Mouse (Mus musculus) G1E (cell line): ENCODE measurements around the gene Adh7. TPM values are rescaled to one million over a fixed set of nuclear protein-coding genes. Genes with fewer than 3 reads are reported as not detected.

Experiments used
- ATAC-seq: 2 replicates; pipeline ENCODE4 v1.8.0; 2016; ENCODE audit warnings: mild to moderate bottlenecking; ENCODE audit not compliant: insufficient number of reproducible peaks, poor library complexity, low FRiP score, severe bottlenecking; ENCODE audit errors: extremely low read depth
- DNase-seq: peaks from one replicate; pipeline ENCODE4 v3.0.0; 2012; ENCODE audit warnings: low spot score
- H3K27me3 ChIP-seq: 2 replicates; pipeline ENCODE4 v1.6.1; 2012; ENCODE audit warnings: mild to moderate bottlenecking, low read length, inconsistent platforms; ENCODE audit not compliant: insufficient read depth
- H3K36me3 ChIP-seq: replicated peaks from 2 replicates; pipeline ENCODE3; 2012; ENCODE audit warnings: mild to moderate bottlenecking, inconsistent platforms
- H3K4me1 ChIP-seq: 2 replicates; pipeline ENCODE4 v1.6.1; 2012; ENCODE audit warnings: low read depth, low read length, inconsistent platforms, mixed read lengths; ENCODE audit not compliant: insufficient read depth
- H3K4me3 ChIP-seq: 2 replicates; pipeline ENCODE4 v1.5.1; 2012; ENCODE audit warnings: low read depth, mild to moderate bottlenecking, inconsistent platforms, low read length, moderate library complexity, mixed read lengths
- H3K9me3 ChIP-seq: replicated peaks from 2 replicates; pipeline ENCODE4 v1.6.1; 2012; ENCODE audit warnings: inconsistent platforms
- CTCF ChIP-seq: IDR thresholded peaks from 2 replicates; pipeline ENCODE4 v1.5.1; 2012; ENCODE audit warnings: low read depth, low read length, inconsistent platforms, mixed read lengths
- GATA1 ChIP-seq: IDR thresholded peaks from 2 replicates; pipeline ENCODE4 v1.6.1; 2012; ENCODE audit warnings: borderline replicate concordance, low read length, inconsistent platforms, mixed read lengths
- GATA2 ChIP-seq: IDR thresholded peaks from 2 replicates; pipeline ENCODE4 v1.6.1; 2012; ENCODE audit warnings: low read depth, low read length, inconsistent platforms, borderline replicate concordance
- POLR2AphosphoS5 ChIP-seq: IDR thresholded peaks from 2 replicates; pipeline ENCODE4 v1.6.1; 2012; ENCODE audit warnings: low read depth, low read length, inconsistent platforms; ENCODE audit not compliant: insufficient replicate concordance
- TAL1 ChIP-seq: conservative IDR thresholded peaks from 2 replicates; pipeline ENCODE4 v1.6.1; 2012; ENCODE audit warnings: low read depth, low read length, inconsistent platforms, mixed read lengths
- polyA plus RNA-seq: library from polyadenylated mRNA; stranded (reverse); fragments of >175 nt; gene quantifications from 2 replicates; pipeline ENCODE4 v1.2.3, GENCODE M21; 2012
- total RNA-seq, 2 experiments: library from RNA; stranded (forward) in 1 of 2; stranded (reverse) in 1 of 2; fragments of 200-1000 nt in 1 of 2; fragments of >200 nt in 1 of 2; fragmentation: Nextera tagmentation in 1 of 2; gene quantifications; 2 replicates each; pipeline ENCODE4 v1.2.3; 2014 to 2017

Adh7 gene
- total and polyA plus RNA-seq, 3 experiments = 0.05 TPM; not detected in 2

DNA sequence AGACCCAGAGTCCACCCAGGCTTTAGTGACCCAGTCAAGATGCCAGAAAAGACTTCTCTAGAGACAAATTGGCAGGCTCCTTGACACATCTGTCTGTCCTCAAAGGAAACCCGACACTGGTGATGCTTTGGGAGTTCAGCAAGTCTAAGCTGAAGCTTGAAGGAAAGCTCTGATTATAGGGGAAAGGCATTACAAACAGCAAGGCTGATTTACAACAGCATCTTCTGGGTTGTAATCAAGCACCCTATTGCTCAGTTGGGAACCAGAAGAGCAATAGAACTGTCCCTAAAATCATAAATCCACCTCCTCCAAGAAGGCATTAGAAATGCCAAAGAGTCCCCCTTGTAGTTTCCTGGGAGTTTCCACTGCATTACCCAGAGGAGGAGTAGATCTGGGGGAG lies 52.9 kb downstream of the Adh7 start:
- no peaks in the 10 kb centered on the region for H3K4me1 ChIP-seq
- no peaks in the 10 kb centered on the region for H3K9me3 ChIP-seq
- peaks cover 9% of the 10 kb centered on the region for H3K27me3 ChIP-seq
- TF ChIP-seq CTCF = no peak
- TF ChIP-seq TAL1 = no peak
- TF ChIP-seq GATA1 = no peak
- H3K36me3 ChIP-seq = no peaks in the 10 kb centered on the region
- no peak overlapping the region for H3K4me3 ChIP-seq
- ATAC-seq = no peak
- no peak for DNase-seq

DNA sequence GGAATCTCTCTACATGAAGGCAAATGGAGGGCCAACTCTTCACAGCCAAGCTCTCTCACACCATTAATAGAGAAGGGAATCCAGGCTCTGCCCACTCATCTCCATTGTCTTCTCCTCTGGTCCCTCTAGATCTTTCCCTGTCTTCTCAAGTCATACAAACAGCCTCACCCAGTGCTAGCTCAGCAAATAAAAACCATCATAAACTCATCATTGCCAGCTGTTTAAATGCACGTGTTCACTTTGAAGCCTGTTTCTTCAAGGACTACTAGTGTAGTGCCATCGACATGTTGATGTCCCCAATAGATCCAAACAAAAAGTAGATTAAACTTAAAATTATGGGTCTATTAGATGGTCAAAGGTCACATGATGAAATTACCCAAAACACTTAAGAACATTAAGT lies 53.7 kb downstream of the Adh7 start:
- no peaks in the 10 kb centered on the region for H3K36me3 ChIP-seq
- TF ChIP-seq POLR2AphosphoS5 (no peak), TAL1 (no peak), GATA2 (no peak), GATA1 (no peak), CTCF (no peak)
- H3K9me3 ChIP-seq = no peaks in the 10 kb centered on the region
- H3K4me1 ChIP-seq = no peaks in the 10 kb centered on the region
- ATAC-seq (no peak), DNase-seq (no peak)
- peaks cover 6% of the 10 kb centered on the region; the same call in 1 of the 2 replicates for H3K27me3 ChIP-seq
- no peak overlapping the region for H3K4me3 ChIP-seq

DNA sequence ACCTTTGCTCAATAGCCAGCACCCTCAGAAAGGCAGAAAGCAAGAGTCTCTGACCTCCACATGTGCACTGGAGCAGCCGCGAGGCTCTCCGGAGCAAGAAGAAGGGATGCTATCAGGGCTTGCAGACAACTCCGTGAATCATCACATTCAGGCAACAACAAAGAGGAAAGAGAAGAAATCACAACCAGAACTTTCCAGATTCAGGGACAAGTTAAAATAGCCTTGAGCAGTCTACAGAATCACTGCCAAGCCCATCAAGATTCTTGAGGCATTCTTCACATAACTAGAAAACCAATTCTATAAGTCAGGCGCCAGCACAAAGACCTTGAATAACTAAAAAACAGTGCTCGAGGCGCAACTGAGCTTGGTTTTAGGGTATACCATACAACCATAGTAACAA lies 55.5 kb downstream of the Adh7 start:
- ATAC-seq (no peak), DNase-seq (no peak)
- Histone ChIP-seq H3K36me3 (no peaks in the 10 kb centered on the region), H3K9me3 (no peaks in the 10 kb centered on the region), H3K4me1 (no peaks in the 10 kb centered on the region), H3K27me3 (peaks cover 6% of the 10 kb centered on the region; the same call in 1 of the 2 replicates), H3K4me3 (no peak overlapping the region)
- no peak for TF ChIP-seq GATA2
- no peak for TF ChIP-seq GATA1
- no peak for TF ChIP-seq CTCF
- TF ChIP-seq POLR2AphosphoS5 = no peak
- no peak for TF ChIP-seq TAL1

DNA sequence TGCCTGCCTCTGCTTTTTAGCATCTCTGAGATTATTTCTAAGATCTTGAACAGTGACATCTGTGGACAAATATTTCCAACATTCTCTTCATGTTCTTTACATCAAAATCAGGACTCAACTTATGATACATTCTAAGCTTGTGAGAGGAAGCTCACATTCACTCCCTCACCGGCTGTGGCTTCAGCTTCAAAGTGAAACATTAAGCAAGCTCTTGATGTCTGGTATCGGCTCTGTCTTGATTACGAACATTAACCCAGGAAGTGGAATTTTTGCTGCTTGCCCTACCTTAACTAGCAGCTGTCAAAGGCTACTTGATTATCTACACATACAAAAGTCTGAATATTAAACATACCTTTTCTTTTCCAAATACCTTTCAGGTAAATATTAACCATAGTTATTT lies 57.5 kb downstream of the Adh7 start:
- ATAC-seq (no peak), DNase-seq (no peak)
- Histone ChIP-seq H3K4me3 (no peak overlapping the region), H3K36me3 (no peaks in the 10 kb centered on the region), H3K9me3 (no peaks in the 10 kb centered on the region), H3K4me1 (no peaks in the 10 kb centered on the region), H3K27me3 (peaks cover 6% of the 10 kb centered on the region; the same call in 1 of the 2 replicates)
- TF ChIP-seq GATA2 = no peak
- no peak for TF ChIP-seq CTCF
- TF ChIP-seq POLR2AphosphoS5 = no peak
- TF ChIP-seq TAL1 = no peak
- TF ChIP-seq GATA1 = no peak

DNA sequence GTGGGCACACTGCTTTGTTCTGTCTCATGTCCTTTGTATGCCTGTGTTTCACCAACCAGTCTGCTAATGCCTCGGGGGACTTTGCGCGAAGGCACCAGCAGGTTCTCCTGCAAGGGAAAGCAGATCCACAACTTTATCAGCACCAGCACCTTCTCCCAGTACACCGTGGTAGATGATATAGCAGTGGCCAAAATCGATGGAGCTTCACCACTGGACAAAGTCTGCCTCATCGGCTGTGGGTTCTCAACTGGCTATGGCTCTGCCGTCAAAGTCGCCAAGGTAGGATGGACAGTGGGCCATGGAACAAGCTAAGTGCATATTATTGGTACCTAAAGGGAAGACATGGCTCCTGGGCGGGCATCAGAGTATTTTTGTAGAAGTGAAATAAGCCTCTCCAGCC lies 65.0 kb downstream of the Adh7 start:
- H3K4me1 ChIP-seq = no peaks in the 10 kb centered on the region
- no peak overlapping the region for H3K4me3 ChIP-seq
- no peaks in the 10 kb centered on the region for H3K27me3 ChIP-seq
- ATAC-seq (no peak), DNase-seq (no peak)
- no peaks in the 10 kb centered on the region for H3K9me3 ChIP-seq
- no peak for TF ChIP-seq GATA1
- TF ChIP-seq GATA2 = no peak
- no peak for TF ChIP-seq TAL1
- no peak for TF ChIP-seq CTCF
- TF ChIP-seq POLR2AphosphoS5 = no peak
- no peaks in the 10 kb centered on the region for H3K36me3 ChIP-seq

Other genes starting within 250 kb of the Adh7 start
- gene Dapp1, start 236.2 kb upstream of the Adh7 start, total RNA-seq (2014; fragmentation: Nextera tagmentation) = 288 and 301 TPM in 2 replicates
- gene Dapp1, start 236.2 kb upstream of the Adh7 start, total RNA-seq (2017) = 438 and 441 TPM in 2 replicates
- 14.3 and 37.2 TPM in 2 replicates for gene Dapp1, start 236.2 kb upstream of the Adh7 start, polyA plus RNA-seq
- gene 1110002E22Rik, start 152.7 kb upstream of the Adh7 start, total RNA-seq (2014; fragmentation: Nextera tagmentation) = not detected in 2 replicates
- gene 1110002E22Rik, start 152.7 kb upstream of the Adh7 start, total RNA-seq (2017) = under 0.01 and 0.06 TPM in 2 replicates
- 0.02 TPM in 2 replicates for gene 1110002E22Rik, start 152.7 kb upstream of the Adh7 start, polyA plus RNA-seq
- gene Gm5105, start 150.4 kb upstream of the Adh7 start, total RNA-seq (2014; fragmentation: Nextera tagmentation) = not detected in 2 replicates
- gene Gm5105, start 150.4 kb upstream of the Adh7 start, total RNA-seq (2017) = 0.11 and 0.12 TPM in 2 replicates
- not detected in 2 replicates for gene Gm5105, start 150.4 kb upstream of the Adh7 start, polyA plus RNA-seq
- 18.7 and 24.9 TPM in 2 replicates for gene Trmt10a, start 74.3 kb upstream of the Adh7 start, total RNA-seq (2014; fragmentation: Nextera tagmentation)
- gene Trmt10a, start 74.3 kb upstream of the Adh7 start, total RNA-seq (2017) = 11.8 and 15.9 TPM in 2 replicates
- gene Trmt10a, start 74.3 kb upstream of the Adh7 start, polyA plus RNA-seq = 3.6 and 4.6 TPM in 2 replicates
- 7.2 and 8.0 TPM in 2 replicates for gene Mttp, start 72.8 kb upstream of the Adh7 start, total RNA-seq (2014; fragmentation: Nextera tagmentation)
- gene Mttp, start 72.8 kb upstream of the Adh7 start, total RNA-seq (2017) = 2.7 and 3.4 TPM in 2 replicates
- gene Mttp, start 72.8 kb upstream of the Adh7 start, polyA plus RNA-seq = 0.23 and 0.42 TPM in 2 replicates
- gene 4930579F01Rik, start 23.9 kb upstream of the Adh7 start, total RNA-seq (2014; fragmentation: Nextera tagmentation) = not detected in 2 replicates
- 0.12 TPM in 1 of 2 replicates, not detected in the other for gene 4930579F01Rik, start 23.9 kb upstream of the Adh7 start, total RNA-seq (2017)
- gene 4930579F01Rik, start 23.9 kb upstream of the Adh7 start, polyA plus RNA-seq = not detected in 2 replicates
- not detected in 2 replicates for gene Adh1, start 43.2 kb downstream of the Adh7 start, total RNA-seq (2014; fragmentation: Nextera tagmentation)
- 0.17 and 0.33 TPM in 2 replicates for gene Adh1, start 43.2 kb downstream of the Adh7 start, total RNA-seq (2017)
- gene Adh1, start 43.2 kb downstream of the Adh7 start, polyA plus RNA-seq = not detected in 2 replicates
- gene Adh6a, start 95.5 kb downstream of the Adh7 start, total RNA-seq (2014; fragmentation: Nextera tagmentation) = not detected in 2 replicates
- 0.22 TPM in 1 of 2 replicates, not detected in the other for gene Adh6a, start 95.5 kb downstream of the Adh7 start, total RNA-seq (2017)
- gene Adh6a, start 95.5 kb downstream of the Adh7 start, polyA plus RNA-seq = not detected in 2 replicates
- not detected in 2 replicates for gene Adh6b, start 124.0 kb downstream of the Adh7 start, total RNA-seq (2014; fragmentation: Nextera tagmentation)
- 0.06 and 0.16 TPM in 2 replicates for gene Adh6b, start 124.0 kb downstream of the Adh7 start, total RNA-seq (2017)
- gene Adh6b, start 124.0 kb downstream of the Adh7 start, polyA plus RNA-seq = not detected in 2 replicates
- not detected in 2 replicates for gene Adh4, start 197.7 kb downstream of the Adh7 start, total RNA-seq (2014; fragmentation: Nextera tagmentation)
- not detected in 2 replicates for gene Adh4, start 197.7 kb downstream of the Adh7 start, total RNA-seq (2017)
- gene Adh4, start 197.7 kb downstream of the Adh7 start, polyA plus RNA-seq = not detected in 2 replicates
- gene Adh5, start 225.3 kb downstream of the Adh7 start, total RNA-seq (2014; fragmentation: Nextera tagmentation) = 86.2 and 86.3 TPM in 2 replicates
- gene Adh5, start 225.3 kb downstream of the Adh7 start, total RNA-seq (2017) = 147 and 154 TPM in 2 replicates
- gene Adh5, start 225.3 kb downstream of the Adh7 start, polyA plus RNA-seq = 11.3 and 27.4 TPM in 2 replicates